Mouse (Mus musculus) adipocyte (in vitro differentiated cells): ENCODE results near the gene Tdrd3.

Experiments
- DNase-seq: peaks from one replicate; pipeline ENCODE4 v3.0.0-alpha.2; 2016; ENCODE audit warnings: low spot score

The Tdrd3 gene

DNA sequence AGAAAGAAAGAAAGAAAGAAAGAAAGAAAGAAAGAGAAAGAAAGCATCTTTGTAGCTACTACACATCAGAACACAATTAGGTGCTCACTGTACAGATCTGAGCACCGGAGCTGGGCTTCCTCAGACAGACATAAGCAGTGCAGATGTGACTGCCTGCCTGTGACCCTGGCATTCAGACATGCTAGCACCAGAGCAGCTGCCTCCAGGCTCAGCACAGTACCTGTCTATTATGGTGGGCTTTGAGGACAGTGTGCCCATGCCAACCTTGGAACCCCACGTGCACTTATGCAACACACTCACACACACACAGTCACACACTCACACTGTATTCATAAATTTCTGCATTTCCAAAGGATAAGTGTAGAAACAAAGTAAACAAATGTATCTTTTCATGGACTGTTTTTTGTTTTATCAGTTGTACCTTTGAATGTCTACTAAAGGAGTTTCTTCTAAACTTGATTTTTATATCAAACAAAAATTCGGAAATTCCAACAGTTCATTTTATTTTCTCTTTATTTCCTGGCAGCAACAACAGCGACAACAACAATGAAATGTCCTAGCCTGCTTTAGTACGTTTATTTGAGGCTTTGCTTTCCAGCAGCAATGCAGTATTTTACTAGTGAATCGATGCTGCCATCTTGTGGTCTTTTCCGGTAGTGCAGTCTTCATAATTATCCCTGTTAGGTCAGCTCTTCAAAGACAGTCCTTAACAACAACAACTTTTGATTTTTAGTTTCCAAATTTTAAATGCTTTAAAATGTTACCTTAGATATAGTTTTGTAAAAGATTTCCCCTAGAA lies 35.4 kb downstream of the Tdrd3 start:
- DNase-seq = peak; percentile 82

DNA sequence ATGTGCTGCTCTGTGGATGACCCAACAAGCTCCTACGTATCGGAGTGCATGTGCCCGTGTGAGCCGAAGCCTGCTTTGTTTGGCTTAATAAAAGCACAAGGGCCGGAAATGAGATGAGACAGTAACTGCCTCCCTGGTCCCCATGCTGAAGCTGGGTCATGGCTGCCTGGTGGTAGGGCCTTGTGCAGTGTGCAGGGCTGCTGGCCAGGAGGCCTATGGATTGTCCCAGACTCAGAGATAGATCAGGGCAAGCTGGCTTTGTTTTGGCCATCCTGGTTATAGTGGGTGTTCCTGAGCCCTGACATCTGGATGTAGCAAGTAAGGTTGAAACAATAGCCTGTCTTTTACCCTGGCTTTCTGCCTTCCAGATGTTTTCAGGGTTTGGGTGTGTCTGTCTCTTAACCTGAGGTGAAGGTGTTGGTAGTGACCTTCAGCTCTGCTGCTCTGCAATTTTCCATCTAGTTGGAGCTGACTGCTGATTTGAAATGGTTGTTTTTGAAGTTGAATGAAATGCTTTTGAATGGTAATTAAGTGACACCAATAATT lies 39.3 kb downstream of the Tdrd3 start:
- DNase-seq = no peak

DNA sequence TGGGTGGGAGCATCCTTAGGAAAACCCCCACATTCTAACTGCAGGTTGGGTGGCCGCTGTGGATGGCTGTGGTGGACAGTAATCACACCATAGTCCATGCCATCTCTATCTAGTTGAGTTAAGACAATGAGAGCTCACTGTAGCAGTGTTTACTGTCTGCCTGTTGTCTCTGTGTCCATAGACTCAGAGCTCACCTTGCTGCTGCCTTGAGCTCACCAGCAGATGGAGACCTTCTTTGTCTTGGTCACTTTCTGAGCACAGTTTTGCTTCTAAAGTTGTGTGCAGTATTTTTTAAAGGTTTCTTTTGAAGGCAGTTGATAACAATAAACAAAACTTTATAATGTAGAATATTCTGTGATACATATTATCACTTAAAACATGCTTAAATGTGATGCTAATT lies 43.3 kb downstream of the Tdrd3 start:
- DNase-seq = no peak

DNA sequence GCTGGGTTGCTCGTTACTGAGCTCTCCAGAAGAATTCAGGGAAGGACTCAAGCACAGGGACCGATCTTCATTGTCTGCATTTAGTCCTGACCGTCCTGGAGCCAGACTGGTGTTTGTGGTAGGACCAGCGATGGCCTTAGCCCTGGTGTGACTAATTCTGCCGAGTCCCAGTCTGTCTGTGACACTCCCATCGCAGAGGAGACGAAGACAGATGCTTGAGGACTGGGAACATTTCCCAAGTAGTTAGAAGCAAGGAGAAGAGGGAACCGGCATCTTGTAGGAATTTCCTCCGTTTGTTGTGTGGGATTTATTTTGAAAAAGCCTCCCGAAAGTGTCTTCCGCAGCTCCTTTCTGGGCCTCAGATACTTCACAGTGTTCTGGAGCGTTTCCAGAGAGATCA lies 45.1 kb downstream of the Tdrd3 start:
- no peak for DNase-seq

DNA sequence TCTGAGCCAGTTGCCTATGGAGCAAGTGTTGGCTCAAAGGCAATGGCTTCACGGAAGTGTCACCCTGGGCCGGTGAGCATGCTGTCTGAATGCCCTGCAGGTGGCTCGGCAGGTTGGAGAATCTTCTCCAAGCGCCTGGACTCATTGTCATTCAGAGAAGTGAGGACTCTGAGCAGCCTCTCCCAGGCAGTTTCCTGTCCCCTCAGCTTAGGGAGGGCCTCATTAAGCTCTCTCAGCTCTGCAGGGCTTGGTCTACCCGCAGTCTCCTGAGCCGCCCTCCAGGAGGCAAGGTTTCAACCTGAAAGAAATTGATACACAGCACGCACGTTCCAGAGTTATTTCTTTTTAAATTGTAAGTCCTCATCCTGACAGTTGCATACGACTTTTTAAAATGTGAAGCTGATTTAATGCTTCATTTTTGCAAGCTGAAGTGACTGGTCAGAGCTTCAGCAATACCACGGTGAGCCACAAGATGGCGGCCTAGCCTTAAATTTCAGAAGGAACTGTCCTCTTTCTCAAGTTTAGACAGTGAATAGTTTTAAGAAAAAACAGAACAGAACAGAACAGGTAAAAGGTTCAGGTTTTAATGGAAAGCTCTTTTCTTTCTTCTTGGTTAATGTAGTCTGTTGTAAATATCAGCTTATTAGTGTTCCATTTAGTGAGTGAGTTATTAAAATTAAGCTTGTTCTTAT lies 47.7 kb downstream of the Tdrd3 start:
- peak; percentile 75 for DNase-seq

DNA sequence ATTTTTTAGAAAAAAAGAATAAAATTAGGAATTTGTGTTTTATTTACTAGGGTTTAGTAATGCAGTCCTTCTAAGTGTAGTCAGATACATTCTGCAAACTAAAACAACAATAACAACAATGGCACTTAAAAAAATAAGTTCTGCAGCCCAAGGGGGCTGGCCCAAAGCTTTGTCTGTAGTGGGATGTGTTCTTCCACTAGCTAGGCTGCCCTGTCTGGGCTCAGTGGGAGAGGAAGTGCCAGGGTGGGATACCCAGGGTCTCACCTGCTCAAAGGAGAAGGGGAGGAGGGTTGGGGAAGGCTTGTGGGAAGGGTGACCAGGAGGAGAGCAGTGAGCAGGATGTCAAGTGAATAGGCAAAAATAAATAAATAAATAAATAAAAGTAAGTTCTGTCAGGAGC lies 48.2 kb downstream of the Tdrd3 start:
- no peak for DNase-seq

DNA sequence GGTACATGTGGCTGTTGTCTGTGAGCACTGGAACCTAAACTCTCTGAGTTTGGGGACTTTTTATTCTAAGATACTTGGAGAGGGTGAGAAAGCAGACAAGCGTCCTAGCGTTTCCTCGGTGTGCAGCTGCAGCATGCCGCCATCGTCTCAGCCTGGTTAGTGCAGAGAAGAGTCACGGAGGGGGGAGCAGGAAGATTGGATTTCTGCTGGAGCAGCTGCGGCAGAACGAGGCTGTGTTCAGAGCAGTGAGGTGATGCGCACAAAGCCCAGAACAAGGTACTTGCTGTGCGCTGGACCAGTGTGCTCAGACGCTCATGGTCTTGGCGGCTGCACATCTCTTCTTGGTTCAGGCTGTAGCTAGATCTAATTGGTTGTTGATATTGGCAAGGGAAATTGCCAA lies 51.1 kb downstream of the Tdrd3 start:
- DNase-seq = no peak

DNA sequence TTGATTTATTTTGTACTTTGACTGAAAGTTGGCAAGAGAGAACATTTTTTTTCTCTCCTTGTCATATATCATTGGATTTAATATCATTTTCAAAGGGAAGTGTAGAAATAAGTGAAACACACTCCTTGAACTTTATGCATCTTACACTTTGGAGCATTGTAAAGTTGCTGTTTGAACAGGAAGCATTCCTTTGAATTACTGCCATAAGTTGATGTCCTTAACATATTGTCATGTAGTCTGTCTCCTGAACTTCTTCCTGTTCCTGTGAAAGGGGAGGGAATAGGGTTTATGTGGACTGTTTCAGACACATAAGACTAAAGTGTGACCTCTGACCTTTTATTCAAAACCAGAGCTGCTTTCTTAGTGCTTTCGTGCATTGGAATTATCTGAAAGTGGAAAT lies 55.1 kb downstream of the Tdrd3 start:
- DNase-seq = no peak

DNA sequence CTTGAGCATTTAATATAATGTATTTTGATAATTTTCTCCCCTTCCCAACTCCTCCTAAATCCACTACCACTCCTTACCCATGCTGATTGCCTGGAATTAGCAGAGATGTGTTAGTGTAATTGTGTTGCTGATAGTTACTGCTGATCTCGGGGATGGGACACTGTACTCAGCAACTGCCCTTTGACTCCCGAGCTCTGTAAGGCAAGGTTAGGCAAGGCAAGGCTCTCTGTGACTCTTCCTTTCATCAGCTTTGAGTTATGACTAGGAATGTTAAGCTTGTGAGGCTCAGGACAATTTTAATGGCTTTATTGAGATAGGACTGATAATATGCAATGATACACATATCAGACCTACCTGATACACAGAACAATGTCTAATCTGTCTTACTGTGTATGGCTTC lies 56.3 kb downstream of the Tdrd3 start:
- DNase-seq = no peak

DNA sequence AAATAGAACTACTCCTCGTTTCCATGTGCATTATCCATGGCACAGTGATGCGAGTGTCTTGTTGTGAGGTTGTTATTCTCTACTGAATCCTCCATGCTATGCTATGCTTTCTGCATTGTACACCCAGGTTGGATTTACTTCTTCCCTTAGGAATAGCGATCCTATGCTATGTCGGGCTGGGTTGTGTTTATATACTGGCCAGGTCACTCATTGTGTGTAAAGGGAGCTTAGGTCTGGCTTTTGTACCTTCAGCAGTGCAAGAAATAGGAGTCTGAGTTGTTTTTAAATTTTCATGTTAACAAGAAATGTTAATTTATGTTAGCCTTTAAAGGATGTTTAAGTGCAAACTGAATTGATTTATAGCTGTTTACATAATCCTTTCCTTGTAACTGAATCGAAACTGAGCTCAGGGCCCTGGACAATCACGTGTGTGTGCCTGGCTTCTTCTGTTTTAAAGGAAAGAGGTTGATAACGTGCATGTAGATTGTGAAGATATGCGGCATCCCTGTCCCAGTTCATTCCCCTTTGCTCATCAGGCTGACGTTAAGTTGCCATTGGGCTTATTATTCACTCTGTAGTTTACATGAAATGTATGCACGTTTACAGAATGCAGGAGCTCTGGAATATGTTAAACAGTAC lies 59.4 kb downstream of the Tdrd3 start:
- no peak for DNase-seq

DNA sequence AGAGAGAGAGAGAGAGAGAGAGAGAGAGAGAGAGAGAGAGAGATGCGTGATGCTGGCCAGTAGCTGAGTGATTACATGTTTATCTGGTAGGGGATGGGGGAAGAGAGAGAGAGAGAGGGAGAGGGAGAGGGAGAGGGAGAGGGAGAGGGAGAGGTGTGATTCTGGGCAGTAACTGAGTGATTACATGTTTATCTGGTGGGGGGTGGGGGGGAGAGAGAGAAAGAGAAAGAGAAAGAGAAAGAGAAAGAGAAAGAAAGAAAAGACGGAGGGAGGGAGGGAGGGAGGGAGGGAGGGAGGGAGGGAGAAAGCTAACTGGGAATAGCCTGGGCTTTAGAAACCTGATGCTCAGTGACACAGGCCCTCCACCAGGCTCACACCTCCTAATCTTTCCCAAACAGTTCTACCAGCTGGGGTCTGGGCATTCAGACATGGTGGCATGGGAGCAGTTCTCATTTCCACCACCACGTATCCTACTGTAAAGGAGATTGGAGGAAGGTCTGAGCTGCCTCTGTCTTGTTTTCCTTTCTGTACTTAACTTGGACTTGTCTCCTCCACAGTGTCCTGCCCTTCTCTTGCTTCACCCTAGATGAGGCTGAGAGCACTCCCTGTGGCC lies 62.0 kb downstream of the Tdrd3 start:
- DNase-seq = peak; percentile 11

DNA sequence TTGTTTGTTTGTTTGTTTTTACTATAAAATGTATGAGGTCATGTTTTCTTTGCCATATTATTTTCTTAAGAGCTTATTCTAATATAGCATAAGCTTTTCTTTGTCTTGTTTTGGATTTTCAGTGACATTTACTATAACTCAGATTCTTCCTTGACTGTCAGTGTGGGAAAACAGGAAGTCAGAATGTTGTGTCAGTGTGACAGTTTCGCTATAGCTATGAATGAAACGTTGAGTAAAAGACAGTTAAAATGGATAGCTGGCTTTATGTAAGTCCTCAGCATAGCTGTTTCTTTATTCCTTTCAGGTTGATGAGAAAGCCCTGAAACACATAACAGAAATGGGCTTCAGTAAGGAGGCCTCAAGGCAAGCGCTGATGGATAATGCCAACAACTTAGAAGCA lies 69.4 kb downstream of the Tdrd3 start:
- no peak for DNase-seq

DNA sequence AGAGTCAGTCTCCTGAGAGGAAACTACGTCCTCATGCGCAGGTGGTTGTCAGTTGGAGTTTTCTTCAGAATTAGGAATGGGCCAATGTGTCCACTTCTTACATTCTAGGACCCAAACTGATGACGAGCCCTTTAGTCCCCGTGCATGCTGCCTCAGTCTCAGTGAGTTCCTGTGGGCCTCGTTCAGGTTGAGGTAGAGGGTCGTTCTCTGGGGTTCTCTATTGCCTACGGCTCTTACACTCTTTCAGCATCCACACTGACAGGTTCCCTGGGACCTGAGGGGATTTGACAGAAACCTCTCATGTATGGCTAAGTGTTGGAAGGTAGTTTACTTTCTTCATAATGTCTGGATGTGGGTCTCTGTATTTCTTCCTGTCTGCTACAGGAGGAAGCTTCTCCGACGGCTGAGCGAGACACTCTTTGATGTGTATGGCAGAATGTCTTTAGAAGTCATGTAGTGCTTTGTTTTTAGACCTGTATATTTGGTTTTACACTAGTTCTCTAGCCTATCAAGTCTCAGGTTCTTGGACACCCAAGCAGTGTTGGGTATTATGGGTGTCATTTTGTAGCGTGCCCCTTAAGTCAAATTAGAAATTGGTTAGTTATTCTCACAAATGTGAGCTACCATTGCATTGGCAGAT lies 81.6 kb downstream of the Tdrd3 start:
- no peak for DNase-seq

DNA sequence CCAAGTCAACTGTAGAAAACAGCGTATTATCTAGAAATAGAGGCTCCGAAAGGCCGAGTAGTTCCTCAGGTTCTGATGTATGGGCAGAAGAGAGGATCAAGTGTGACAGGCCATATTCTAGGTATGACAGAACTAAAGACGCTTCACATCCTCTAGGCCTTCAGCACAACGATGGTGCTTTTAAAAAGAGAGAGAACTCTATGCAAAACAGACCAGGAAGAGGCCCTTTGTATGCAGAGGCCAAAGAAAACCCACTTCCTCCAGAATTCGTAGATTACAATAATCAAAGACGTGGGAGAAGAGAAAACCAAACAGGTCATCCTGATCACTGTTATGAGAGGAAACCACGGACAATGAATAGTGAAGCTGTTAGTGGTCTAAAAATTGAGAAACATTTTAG lies 89.5 kb downstream of the Tdrd3 start:
- no peak for DNase-seq

DNA sequence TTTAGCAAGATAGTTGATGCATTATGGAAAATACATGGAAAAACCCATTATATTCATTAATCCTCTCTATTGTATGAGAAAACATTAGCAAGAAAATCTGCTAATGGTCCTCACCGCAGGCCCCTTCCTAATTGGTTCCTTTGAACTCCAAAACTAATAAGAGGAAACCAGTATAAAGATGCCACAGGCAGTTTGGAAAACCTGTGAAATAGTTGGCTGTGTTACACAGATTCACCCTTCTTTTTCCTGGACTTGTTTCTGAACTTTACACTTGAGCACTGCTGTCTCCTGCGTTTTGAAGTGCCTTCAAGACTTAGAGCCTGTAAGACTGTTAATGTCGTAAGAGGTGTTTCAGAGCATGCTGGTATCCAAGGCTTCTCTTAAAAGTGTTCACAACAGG lies 98.8 kb downstream of the Tdrd3 start:
- no peak for DNase-seq

DNA sequence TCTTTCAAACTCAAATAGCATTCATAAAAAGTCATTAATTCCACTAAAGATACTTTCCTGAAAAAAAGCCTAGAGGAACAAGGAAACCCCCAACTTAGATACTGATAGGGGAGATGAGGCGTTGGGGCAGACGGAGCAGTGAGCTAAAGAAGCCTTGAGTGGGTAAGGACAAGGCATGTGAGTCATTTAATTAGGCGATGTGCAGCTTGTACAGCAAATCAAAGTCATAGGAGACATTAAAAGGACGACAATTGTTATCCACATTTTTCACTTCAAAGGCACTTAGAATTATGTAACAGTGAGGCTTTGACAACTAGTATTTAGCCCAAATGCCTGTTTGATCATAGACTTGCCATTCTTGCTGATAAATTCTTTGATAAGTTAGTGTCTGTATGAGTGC lies 100.9 kb downstream of the Tdrd3 start:
- no peak for DNase-seq

DNA sequence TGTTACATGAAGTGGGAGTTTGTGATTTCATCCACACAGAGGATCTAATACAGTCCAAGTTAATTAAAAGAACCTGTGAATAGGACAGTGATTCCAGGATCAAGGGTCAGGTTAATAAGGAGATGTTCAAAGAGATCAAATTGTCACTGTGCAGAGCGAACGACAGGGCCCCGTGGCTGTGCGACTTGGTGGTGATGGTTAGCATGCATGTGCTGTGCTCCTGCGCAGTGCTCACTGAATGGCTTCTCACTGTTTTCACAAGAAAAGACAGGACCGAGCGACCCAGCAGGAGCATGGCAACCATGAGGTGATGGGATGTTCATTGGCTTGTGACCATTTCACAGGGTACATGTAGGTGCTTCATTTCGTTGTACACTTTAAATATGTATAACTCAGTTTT lies 115.4 kb downstream of the Tdrd3 start:
- no peak for DNase-seq

DNA sequence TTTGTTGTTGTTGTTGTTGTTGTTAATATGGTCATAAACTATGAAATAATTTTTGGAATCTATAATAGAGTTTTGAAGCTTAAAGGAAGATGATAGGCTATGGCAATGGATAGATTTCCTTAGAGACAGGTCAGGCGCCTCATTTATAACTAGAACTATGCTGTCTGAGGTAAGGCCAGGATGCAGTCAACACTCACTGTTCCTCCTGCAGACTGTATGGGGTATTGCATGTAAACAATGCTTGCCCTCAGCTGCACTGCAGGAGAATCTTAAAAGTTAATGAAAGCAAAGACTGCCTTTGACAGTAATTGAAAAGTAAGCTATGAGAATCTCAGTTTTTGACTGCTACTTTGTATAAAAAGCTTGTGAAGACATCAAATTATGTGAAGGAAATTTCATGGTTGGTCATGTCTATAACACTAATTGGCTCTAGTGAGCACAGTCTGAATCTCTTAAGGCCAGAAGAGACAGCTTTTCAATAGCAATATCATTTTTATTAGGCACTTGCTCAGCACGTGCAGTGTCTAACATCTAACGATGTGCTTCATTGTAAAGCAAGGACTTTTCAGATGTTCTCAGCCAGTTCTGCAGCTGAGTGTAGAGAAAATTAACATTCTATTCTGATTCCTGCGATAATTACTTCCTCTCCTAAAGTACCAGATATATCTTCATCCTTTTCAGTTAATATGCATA lies 120.8 kb downstream of the Tdrd3 start:
- DNase-seq = no peak

DNA sequence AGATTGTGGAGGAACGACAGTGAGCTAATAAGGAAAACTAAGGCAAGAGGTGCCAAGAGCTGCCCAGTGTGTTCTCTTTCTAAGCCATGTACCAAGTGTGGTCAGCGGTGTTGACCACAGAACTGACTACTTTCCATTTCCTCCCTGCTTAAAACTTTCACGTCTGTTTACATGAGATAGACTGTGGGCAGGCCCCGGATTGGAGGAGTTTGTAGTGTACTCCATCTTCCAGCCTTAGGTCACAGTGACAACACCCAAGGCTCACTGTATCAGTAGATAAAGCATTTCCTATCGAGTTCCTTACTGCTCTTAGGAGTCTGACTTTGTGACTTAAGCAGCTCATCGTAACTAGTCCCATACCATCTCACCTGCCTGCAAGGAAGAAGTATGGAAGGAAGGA lies 133.5 kb downstream of the Tdrd3 start:
- DNase-seq = no peak

DNA sequence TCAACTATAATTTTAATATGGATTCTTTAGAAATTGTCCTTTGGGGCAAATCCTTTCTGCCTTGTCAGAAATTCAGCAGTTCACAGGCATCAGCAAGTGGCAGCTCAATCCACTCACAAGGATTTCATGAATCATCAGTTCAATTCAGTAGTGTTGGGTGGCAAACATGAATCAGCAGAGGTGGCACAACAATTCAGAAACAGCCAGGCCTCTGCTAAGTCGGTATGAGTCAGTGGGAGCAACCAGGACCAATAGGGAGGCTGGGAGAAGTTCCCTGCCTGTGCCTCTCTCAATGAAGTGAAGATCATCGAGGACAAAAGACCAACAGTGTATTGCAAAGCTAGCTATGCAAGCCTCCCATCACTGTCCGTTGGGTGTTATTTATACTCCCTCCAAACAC lies 135.8 kb downstream of the Tdrd3 start:
- no peak for DNase-seq

DNA sequence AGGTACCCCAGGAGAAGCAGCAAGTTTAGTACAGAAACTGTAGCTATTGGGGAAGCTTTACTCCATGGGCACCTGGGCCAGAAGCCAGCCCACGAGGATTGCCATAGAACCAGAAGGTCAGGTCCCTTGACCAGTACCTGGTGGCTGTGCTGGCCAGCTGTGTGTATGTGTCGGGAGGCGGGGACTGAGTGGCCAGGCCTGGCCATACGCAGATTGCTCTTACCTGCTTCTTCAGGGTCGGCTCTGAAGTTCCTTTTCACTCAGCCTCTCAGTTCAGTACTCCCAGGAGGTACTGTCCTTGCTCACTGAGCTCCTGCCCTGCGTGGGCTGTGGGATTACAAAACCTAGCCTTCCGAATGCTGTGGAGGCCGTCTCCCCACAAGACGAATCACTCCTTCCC lies 147.4 kb downstream of the Tdrd3 start:
- no peak for DNase-seq

DNA sequence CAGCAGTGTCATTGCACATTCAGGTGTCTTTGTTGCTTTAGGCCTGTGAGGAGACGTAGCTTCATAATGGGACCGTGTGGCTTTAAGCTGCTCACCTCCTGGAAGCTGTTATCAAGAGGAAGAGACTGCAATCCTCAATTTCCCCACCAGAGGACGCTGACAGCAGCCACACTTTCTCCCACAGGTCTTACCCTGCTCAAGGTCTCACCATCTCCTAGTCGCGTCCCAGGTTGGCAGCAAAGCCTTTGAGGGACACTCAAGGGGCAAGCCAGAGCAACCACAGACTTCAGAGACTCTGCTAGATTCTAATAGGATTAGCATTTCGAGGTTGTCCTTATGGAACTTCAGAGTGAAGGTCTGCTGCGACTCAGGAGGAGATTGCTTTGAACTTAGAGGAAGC lies 149.8 kb downstream of the Tdrd3 start:
- DNase-seq = no peak
